Mouse (Mus musculus): ENCODE measurements around the gene Fam129b. TPM values are rescaled to one million over a fixed set of nuclear protein-coding genes. Genes with fewer than 3 reads are reported as not detected.
A peak's percentile ranks its signal among the peaks of the same experiment; 100 is the strongest.

Fam129b gene
- total and polyA plus RNA-seq, 3 experiments = 17.5 to 20.0 TPM; not detected in 1

- TF ChIP-seq UBTF (IDR thresholded peaks at IDR 0.05; ENCODE audit: borderline replicate concordance, insufficient read depth, low read depth, low read length) (no peak), CTCF (IDR thresholded peaks at IDR 0.05 in 2 of 3, conservative IDR thresholded peaks at IDR 0.05 in 1 of 3; ENCODE audit: control insufficient read depth in 1 of 3, insufficient read depth in 1 of 3, low read depth in 2 of 3, low read length in 3 of 3, poor library complexity in 1 of 3, severe bottlenecking in 1 of 3) (no peak), NRF1 (IDR thresholded peaks at IDR 0.05; ENCODE audit: insufficient read depth, low read depth, low read length, poor library complexity, severe bottlenecking) (no peak)
Observed at GRCm38 (mm10) chr2:32965511-32966183, 89.7 kb downstream of the Fam129b start (continued).

GRCm38 (mm10) chr2:32966184-32966688 lies 90.3 kb downstream of the Fam129b start:
- peaks cover 6 to 12% of the 10 kb centered on the region in 2 experiments for H3K36me3 ChIP-seq (ENCODE audit: control insufficient read depth in 1 of 2, insufficient read depth in 2 of 2, low read length in 2 of 2)
- peaks cover 42% of the 10 kb centered on the region for H3K79me2 ChIP-seq (ENCODE audit: control insufficient read depth, insufficient read depth, low read length, poor library complexity)
- no peaks in the 10 kb centered on the region for H3K27me3 ChIP-seq (ENCODE audit: control insufficient read depth in 1 of 2, insufficient read depth in 2 of 2, low read length in 2 of 2)
- peak overlapping the region; percentile 82 to 95 for H3K4me3 ChIP-seq (ENCODE audit: control insufficient read depth in 1 of 2, insufficient read depth in 1 of 2, low read depth in 2 of 2, low read length in 2 of 2)
- H3K9me3 ChIP-seq (replicated peaks; ENCODE audit: insufficient read depth, low read length) = no peaks in the 10 kb centered on the region
- peak; percentile 73 for DNase-seq (ENCODE audit: low read depth, low spot score)
- peaks cover 0 to 5% of the 10 kb centered on the region in 2 experiments; a peak in 2 of 4 replicates for H3K4me1 ChIP-seq (ENCODE audit: control insufficient read depth in 1 of 2, insufficient read depth in 2 of 2, low read length in 2 of 2)
- H3K27ac ChIP-seq (ENCODE audit: control insufficient read depth, low read depth, low read length) = peak overlapping the region; percentile 95
- H3K9ac ChIP-seq (ENCODE audit: control insufficient read depth, low read depth, low read length, poor library complexity, severe bottlenecking) = peak overlapping the region; percentile 91
- TF ChIP-seq EP300 (IDR thresholded peaks at IDR 0.05; ENCODE audit: low read depth in 1 of 2, low read length in 2 of 2) (no peak), E2F4 (IDR thresholded peaks at IDR 0.05; ENCODE audit: borderline replicate concordance, low read depth, low read length) (0 out of 2 replicates have a peak, but pooled peaks have one; percentile 26), CHD1 (IDR thresholded peaks at IDR 0.05; ENCODE audit: low read depth, low read length) (peak; percentile 21; the same call in 1 of the 2 replicates)

- DNase-seq (ENCODE audit: low read depth, low spot score) = peak; percentile 94
- peaks cover 0 to 5% of the 10 kb centered on the region in 2 experiments; a peak in 2 of 4 replicates for H3K4me1 ChIP-seq (ENCODE audit: control insufficient read depth in 1 of 2, insufficient read depth in 2 of 2, low read length in 2 of 2)
- no peaks in the 10 kb centered on the region for H3K27me3 ChIP-seq (ENCODE audit: control insufficient read depth in 1 of 2, insufficient read depth in 2 of 2, low read length in 2 of 2)
- peak overlapping the region; percentile 95 for H3K27ac ChIP-seq (ENCODE audit: control insufficient read depth, low read depth, low read length)
- H3K4me3 ChIP-seq (ENCODE audit: control insufficient read depth in 1 of 2, insufficient read depth in 1 of 2, low read depth in 2 of 2, low read length in 2 of 2) = peak overlapping the region; percentile 82 to 95
- peaks cover 6 to 12% of the 10 kb centered on the region in 2 experiments for H3K36me3 ChIP-seq (ENCODE audit: control insufficient read depth in 1 of 2, insufficient read depth in 2 of 2, low read length in 2 of 2)
- H3K9ac ChIP-seq (ENCODE audit: control insufficient read depth, low read depth, low read length, poor library complexity, severe bottlenecking) = peak overlapping the region; percentile 91
- peaks cover 35% of the 10 kb centered on the region for H3K79me2 ChIP-seq (ENCODE audit: control insufficient read depth, insufficient read depth, low read length, poor library complexity)
- no peaks in the 10 kb centered on the region for H3K9me3 ChIP-seq (replicated peaks; ENCODE audit: insufficient read depth, low read length)
- TF ChIP-seq ETS1 (IDR thresholded peaks at IDR 0.05; ENCODE audit: low read depth, low read length) = no peak; the same call in 1 of the 2 replicates
- peak; percentile 94 for TF ChIP-seq ELF1 (IDR thresholded peaks at IDR 0.05; ENCODE audit: low read depth, low read length)
- peak; percentile 87 to 94 for TF ChIP-seq POLR2A (IDR thresholded peaks at IDR 0.05; ENCODE audit: control insufficient read depth in 1 of 2, insufficient read depth in 1 of 2, low read depth in 1 of 2, low read length in 2 of 2, poor library complexity in 1 of 2)
- TF ChIP-seq USF1 (IDR thresholded peaks at IDR 0.05; ENCODE audit: low read depth, low read length) = peak; percentile 91
- no peak; the same call in 1 of the 2 replicates for TF ChIP-seq RAD21 (IDR thresholded peaks at IDR 0.05; ENCODE audit: low read depth, low read length)
- no peak for TF ChIP-seq ZC3H11A (IDR thresholded peaks at IDR 0.05; ENCODE audit: low read depth, low read length)
- peak; percentile 62 for TF ChIP-seq POLR2AphosphoS5 (IDR thresholded peaks at IDR 0.05; ENCODE audit: borderline replicate concordance, low read depth, low read length)
- TF ChIP-seq RCOR1 (IDR thresholded peaks at IDR 0.05; ENCODE audit: low read depth, low read length) = 0 out of 2 replicates have a peak, but pooled peaks have one; percentile 15
- TF ChIP-seq E2F4 (IDR thresholded peaks at IDR 0.05; ENCODE audit: borderline replicate concordance, low read depth, low read length) = no peak; the same call in 1 of the 2 replicates
- TF ChIP-seq KAT2A (conservative IDR thresholded peaks at IDR 0.05; ENCODE audit: low read depth, low read length) = peak; percentile 88
- TF ChIP-seq TBP (IDR thresholded peaks at IDR 0.05; ENCODE audit: low read depth, low read length) = peak; percentile 77
- peak; percentile 95 for TF ChIP-seq NELFE (IDR thresholded peaks at IDR 0.05; ENCODE audit: low read depth, low read length)
- TF ChIP-seq JUND (IDR thresholded peaks at IDR 0.05; ENCODE audit: low read depth, low read length) = no peak
- 0 out of 4 replicates have a peak, but pooled peaks of 1 of the 2 experiments have one; percentile 39 for TF ChIP-seq USF2 (IDR thresholded peaks at IDR 0.05; ENCODE audit: borderline replicate concordance in 1 of 2, insufficient read depth in 1 of 2, low read depth in 1 of 2, low read length in 2 of 2)
- peak; percentile 95 for TF ChIP-seq HCFC1 (IDR thresholded peaks at IDR 0.05; ENCODE audit: low read depth, low read length)
- TF ChIP-seq MYC (IDR thresholded peaks at IDR 0.05; ENCODE audit: low read depth, low read length) = peak; percentile 92
- TF ChIP-seq SMC3 (IDR thresholded peaks at IDR 0.05; ENCODE audit: low read depth, low read length) = peak; percentile 51
- TF ChIP-seq MEF2A (IDR thresholded peaks at IDR 0.05; ENCODE audit: extremely low read depth, insufficient replicate concordance, low read depth, low read length, poor library complexity, severe bottlenecking) = peak; percentile 30; the same call in 1 of the 2 replicates
- TF ChIP-seq CHD1 (IDR thresholded peaks at IDR 0.05; ENCODE audit: low read depth, low read length) = 0 out of 2 replicates have a peak, but pooled peaks have one; percentile 21
Observed at GRCm38 (mm10) chr2:32966689-32967631, 91.0 kb downstream of the Fam129b start.
